Mouse (Mus musculus) limb, embryonic 14.5 days (tissue): ENCODE data around the gene Inpp5a. TPM values are rescaled to one million over a fixed set of nuclear protein-coding genes. Genes with fewer than 3 reads are reported as not detected.

ENCODE experiments used
- ATAC-seq: fragments of 200-750 bp; cut with Nextera tagmentation; 2 replicates; pipeline ENCODE4 v1.8.0; 2017; ENCODE audit warnings: low read depth, moderate number of reproducible peaks, moderate TSS enrichment; ENCODE audit not compliant: low FRiP score
- DNase-seq: peaks from one replicate; pipeline ENCODE4 v3.0.0-alpha.2; 2015; ENCODE audit warnings: low spot score
- H3K27ac ChIP-seq: fragments of 300-500 bp; sonication (generic); replicated peaks from 2 replicates; pipeline ENCODE4 v1.5.1; 2014; ENCODE audit warnings: low read depth, mild to moderate bottlenecking, low read length, moderate library complexity, mixed read lengths
- H3K27me3 ChIP-seq: fragments of 300-500 bp; sonication (generic); 2 replicates; pipeline ENCODE4 v1.6.1; 2014; ENCODE audit warnings: low read length, mixed read lengths; ENCODE audit not compliant: control insufficient read depth, insufficient read depth
- H3K36me3 ChIP-seq: fragments of 300-500 bp; sonication (generic); 2 replicates; pipeline ENCODE4 v1.6.1; 2014; ENCODE audit warnings: mild to moderate bottlenecking, low read length, moderate library complexity, mixed read lengths; ENCODE audit not compliant: control insufficient read depth, insufficient read depth
- H3K4me1 ChIP-seq: fragments of 300-500 bp; sonication (generic); 2 replicates; pipeline ENCODE4 v1.6.1; 2014; ENCODE audit warnings: antibody characterized with exemption, low read length, mixed read lengths; ENCODE audit not compliant: control insufficient read depth, insufficient read depth
- H3K4me2 ChIP-seq: fragments of 300-500 bp; sonication (generic); replicated peaks from 2 replicates; pipeline ENCODE4 v1.6.1; 2014; ENCODE audit warnings: low read depth, mild to moderate bottlenecking, low read length, moderate library complexity; ENCODE audit not compliant: severe bottlenecking
- H3K4me3 ChIP-seq: fragments of 300-500 bp; sonication (generic); replicated peaks from 2 replicates; pipeline ENCODE4 v1.5.1; 2014; ENCODE audit warnings: low read length
- H3K9ac ChIP-seq: fragments of 300-500 bp; sonication (generic); 2 replicates; pipeline ENCODE4 v1.6.1; 2014; ENCODE audit warnings: mild to moderate bottlenecking, low read depth, low read length, moderate library complexity; ENCODE audit not compliant: severe bottlenecking
- H3K9me3 ChIP-seq: fragments of 300-500 bp; sonication (generic); 2 replicates; pipeline ENCODE4 v1.6.1; 2016; ENCODE audit warnings: low read length; ENCODE audit not compliant: control insufficient read depth
- POLR2A ChIP-seq: fragments of 200-500 bp; IDR thresholded peaks from 2 replicates; pipeline ENCODE4 v1.8.0; 2012; ENCODE audit warnings: inconsistent platforms, mild to moderate bottlenecking, moderate library complexity, borderline replicate concordance; ENCODE audit not compliant: insufficient read depth, insufficient read length; ENCODE audit errors: extremely low read depth
- WGBS: fragments of 180-500 bp; shearing (Covaris S2); extraction: QIAGEN DNeasy Blood & Tissue Kit; methylation state at CpG from one replicate; pipeline ENCODE4 v1.1.7; 2014; 5-methylcytosine and 5-hydroxymethylcytosine counted together
- polyA plus RNA-seq, 2 experiments: library from polyadenylated mRNA; depleted of rRNA in 1 of 2; stranded (reverse) in 1 of 2; unstranded in 1 of 2; fragments of >200 nt; fragmentation: Nextera tagmentation in 1 of 2; extraction: Ambion mirVana in 1 of 2; gene quantifications; 2 replicates each; pipeline versions ENCODE4 v1.2.1 to v1.2.3; 2012 to 2014

Inpp5a gene
- polyA plus RNA-seq, 2 experiments, result 29.0 to 39.7 TPM

- no peak overlapping the region for H3K9ac ChIP-seq
- H3K9me3 ChIP-seq, result no peaks in the 10 kb centered on the region
- 96% methylated on average over 2 of the region's 2 CpGs for WGBS
- H3K27me3 ChIP-seq, result no peaks in the 10 kb centered on the region
- no peak for DNase-seq
- no peak overlapping the region for H3K4me3 ChIP-seq
- no peak overlapping the region for H3K27ac ChIP-seq
- H3K36me3 ChIP-seq, result peaks cover 3% of the 10 kb centered on the region
- ATAC-seq, result no peak
- no peaks in the 10 kb centered on the region for H3K4me1 ChIP-seq
- no peak for TF ChIP-seq POLR2A
- H3K4me2 ChIP-seq, result no peak overlapping the region
These were observed 162.6 kb downstream of the Inpp5a start for GRCm38 (mm10) chr7:139551519-139551918.

GRCm38 (mm10) chr7:139556331-139556730 lies 167.4 kb downstream of the Inpp5a start:
- Histone ChIP-seq H3K27ac (no peak overlapping the region), H3K36me3 (peaks cover 12% of the 10 kb centered on the region), H3K4me1 (no peaks in the 10 kb centered on the region), H3K9ac (no peak overlapping the region), H3K27me3 (no peaks in the 10 kb centered on the region), H3K4me2 (no peak overlapping the region), H3K4me3 (no peak overlapping the region), H3K9me3 (no peaks in the 10 kb centered on the region)
- no peak for DNase-seq
- no peak for TF ChIP-seq POLR2A
- no peak for ATAC-seq
- 64% methylated on average over 5 of the region's 5 CpGs for WGBS

DNA sequence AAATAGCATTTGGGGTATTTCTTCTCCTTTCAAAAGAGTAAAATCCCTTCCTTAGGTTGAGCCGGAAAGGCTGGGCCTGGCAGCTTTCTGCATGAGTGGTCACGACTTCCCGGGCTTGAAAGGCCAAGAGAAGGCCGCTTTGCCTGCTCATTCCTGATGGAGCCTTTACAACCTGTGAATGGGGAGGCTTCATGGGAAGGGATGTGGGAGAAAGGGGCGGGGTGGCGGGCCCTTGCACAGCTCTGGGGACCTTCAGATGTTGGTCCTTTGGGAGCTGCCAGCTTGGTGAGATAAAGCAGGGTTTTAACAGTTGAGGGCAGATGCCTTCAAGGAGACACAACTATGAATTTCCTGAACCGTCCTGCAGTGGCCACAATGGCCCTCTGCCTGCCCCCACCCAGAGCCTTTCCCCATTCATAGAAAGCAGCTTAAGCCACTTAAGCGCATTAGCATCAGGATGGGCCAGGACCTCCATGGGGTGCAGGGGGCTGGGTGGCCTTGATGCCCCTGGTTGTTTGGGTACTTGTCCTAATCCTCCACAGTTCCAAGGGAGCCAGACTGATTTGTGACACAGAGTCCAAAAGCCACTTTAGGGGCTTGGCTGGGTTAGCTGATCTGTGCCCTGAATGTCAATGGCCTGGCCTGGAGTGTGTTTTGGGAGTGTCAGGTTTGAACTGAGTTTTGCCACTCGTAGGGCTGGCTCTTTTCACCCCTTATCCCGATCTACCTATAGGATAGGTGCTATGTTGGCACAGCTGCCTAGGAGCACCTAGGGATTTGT lies 168.0 kb downstream of the Inpp5a start:
- no peaks in the 10 kb centered on the region for H3K4me1 ChIP-seq
- no peaks in the 10 kb centered on the region for H3K27me3 ChIP-seq
- no peak overlapping the region for H3K4me3 ChIP-seq
- WGBS, result 52% methylated on average over 10 of the region's 10 CpGs
- H3K4me2 ChIP-seq, result no peak overlapping the region
- H3K9ac ChIP-seq, result no peak overlapping the region
- H3K27ac ChIP-seq, result no peak overlapping the region
- DNase-seq (no peak), ATAC-seq (no peak)
- TF ChIP-seq POLR2A, result no peak
- H3K36me3 ChIP-seq, result peaks cover 12% of the 10 kb centered on the region
- no peaks in the 10 kb centered on the region for H3K9me3 ChIP-seq

DNA sequence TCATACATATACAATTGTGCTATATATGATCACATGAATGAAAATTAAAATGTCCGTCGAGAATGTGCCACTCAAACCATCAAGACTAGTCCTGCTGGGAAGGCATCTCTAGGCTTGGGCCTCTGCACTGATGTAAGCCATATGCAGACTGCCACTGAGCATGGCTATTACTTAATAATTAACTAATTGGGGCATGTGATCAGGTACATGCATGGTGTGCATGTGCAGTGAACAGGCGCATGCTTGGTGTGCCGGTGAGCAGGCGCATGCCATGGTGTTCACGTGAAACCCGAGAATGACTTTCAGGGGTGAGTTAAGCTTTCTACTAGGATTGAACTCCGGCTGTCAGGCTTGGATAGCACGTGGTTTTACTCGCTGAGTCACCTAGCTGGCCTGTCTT lies 170.8 kb downstream of the Inpp5a start:
- no peak overlapping the region for H3K4me3 ChIP-seq
- ATAC-seq, result no peak
- H3K27ac ChIP-seq, result no peak overlapping the region
- no peaks in the 10 kb centered on the region for H3K4me1 ChIP-seq
- no peak overlapping the region for H3K4me2 ChIP-seq
- WGBS, result 80% methylated on average over 10 of the region's 10 CpGs
- no peaks in the 10 kb centered on the region for H3K9me3 ChIP-seq
- no peak for TF ChIP-seq POLR2A
- H3K36me3 ChIP-seq, result peaks cover 21% of the 10 kb centered on the region
- H3K9ac ChIP-seq, result no peak overlapping the region
- DNase-seq, result no peak
- H3K27me3 ChIP-seq, result no peaks in the 10 kb centered on the region

- Histone ChIP-seq H3K4me3 (no peak overlapping the region), H3K27me3 (no peaks in the 10 kb centered on the region), H3K36me3 (peaks cover 32% of the 10 kb centered on the region), H3K4me1 (no peaks in the 10 kb centered on the region), H3K27ac (no peak overlapping the region), H3K9ac (no peak overlapping the region), H3K4me2 (no peak overlapping the region), H3K9me3 (no peaks in the 10 kb centered on the region)
- no peak for ATAC-seq
- 81% methylated on average over 4 of the region's 4 CpGs for WGBS
- DNase-seq, result no peak
- TF ChIP-seq POLR2A, result no peak
These were observed 174.5 kb downstream of the Inpp5a start for GRCm38 (mm10) chr7:139563425-139563824.
